Mouse (Mus musculus) ES-E14 (cell line): ENCODE data around the gene Eml3.

ENCODE experiments used
- CHD2 ChIP-seq: IDR thresholded peaks from 2 replicates; pipeline ENCODE4 v1.6.1; 2014; ENCODE audit warnings: mild to moderate bottlenecking, low read depth, low read length, inconsistent platforms
- HCFC1 ChIP-seq: IDR thresholded peaks from 2 replicates; pipeline ENCODE4 v1.6.1; 2012; ENCODE audit warnings: low read length, inconsistent platforms, borderline replicate concordance; ENCODE audit not compliant: insufficient read depth
- MAFK ChIP-seq: IDR thresholded peaks from 2 replicates; pipeline ENCODE4 v1.6.1; 2014; ENCODE audit warnings: mild to moderate bottlenecking, low read depth, low read length, inconsistent platforms; ENCODE audit not compliant: insufficient read depth
- ZC3H11A ChIP-seq: IDR thresholded peaks from 2 replicates; pipeline ENCODE4 v1.6.1; 2012; ENCODE audit warnings: low read depth, mild to moderate bottlenecking, inconsistent platforms, low read length, borderline replicate concordance

DNA sequence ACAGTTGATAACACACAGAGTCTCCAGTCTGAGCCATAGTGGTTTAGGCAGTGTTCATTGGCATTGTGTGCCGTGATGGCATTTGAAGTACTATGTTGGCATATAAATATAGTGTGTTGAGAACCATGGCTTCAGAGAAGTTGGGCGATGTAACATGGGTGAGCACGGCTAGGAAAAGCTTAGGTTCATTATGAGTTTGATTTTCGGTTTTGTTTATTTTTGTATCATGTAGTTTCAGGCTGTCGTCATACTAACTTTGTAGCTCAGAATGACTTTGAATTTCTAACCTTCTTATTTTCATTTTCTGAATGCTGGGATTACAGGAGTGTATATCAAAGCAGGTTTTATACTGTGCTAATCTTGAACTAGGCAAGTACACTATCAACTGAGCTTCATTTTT, 25.9 kb upstream of the Eml3 start:
- TF ChIP-seq MAFK (no peak), ZC3H11A (no peak), HCFC1 (no peak), CHD2 (no peak)
